Mouse (Mus musculus): ENCODE measurements around the gene Camta1. TPM values are rescaled to one million over a fixed set of nuclear protein-coding genes. Genes with fewer than 3 reads are reported as not detected.
A peak's percentile ranks its signal among the peaks of the same experiment; 100 is the strongest.

The Camta1 gene
- polyA plus RNA-seq, 1 experiment from 2014 or later: 150 TPM

DNA sequence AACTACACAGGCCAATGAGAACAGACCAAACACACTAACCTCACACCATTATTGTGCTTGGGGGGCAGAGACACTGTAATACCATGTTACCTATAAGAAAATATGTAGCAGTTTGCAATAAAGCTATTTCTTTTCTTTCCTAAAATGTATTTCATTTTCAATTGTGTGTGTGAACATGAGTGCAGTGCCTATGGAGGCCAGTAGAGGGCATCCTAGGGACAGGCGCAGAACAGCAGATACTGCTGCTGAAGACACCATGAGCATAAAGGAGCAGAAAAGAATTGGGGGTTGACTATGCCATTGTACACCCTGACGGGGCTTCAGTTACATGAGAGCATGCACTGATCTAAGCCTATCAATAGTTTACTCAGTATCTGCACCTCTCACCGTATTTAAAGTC is 380.7 kb downstream of the Camta1 start:
- WGBS: 95% methylated on average over 3 of the region's 3 CpGs
- Histone ChIP-seq H3K9ac (ENCODE audit: low read length) (no peak overlapping the region), H3K4me3 (ENCODE audit: low read depth, low read length) (no peak overlapping the region), H3K27me3 (ENCODE audit: control insufficient read depth, insufficient read depth, low read length) (no peaks in the 10 kb centered on the region), H3K36me3 (ENCODE audit: control insufficient read depth, insufficient read depth, low read length) (no peaks in the 10 kb centered on the region), H3K4me1 (ENCODE audit: control insufficient read depth, insufficient read depth, low read length) (peaks cover 1% of the 10 kb centered on the region), H3K27ac (ENCODE audit: low read depth, low read length) (no peak overlapping the region), H3K9me3 (ENCODE audit: control insufficient read depth, low read length) (no peaks in the 10 kb centered on the region), H3K4me2 (no peak overlapping the region)
- no peak for DNase-seq (ENCODE audit: low spot score, missing footprints)
- ATAC-seq (ENCODE audit: low FRiP score): no peak

DNA sequence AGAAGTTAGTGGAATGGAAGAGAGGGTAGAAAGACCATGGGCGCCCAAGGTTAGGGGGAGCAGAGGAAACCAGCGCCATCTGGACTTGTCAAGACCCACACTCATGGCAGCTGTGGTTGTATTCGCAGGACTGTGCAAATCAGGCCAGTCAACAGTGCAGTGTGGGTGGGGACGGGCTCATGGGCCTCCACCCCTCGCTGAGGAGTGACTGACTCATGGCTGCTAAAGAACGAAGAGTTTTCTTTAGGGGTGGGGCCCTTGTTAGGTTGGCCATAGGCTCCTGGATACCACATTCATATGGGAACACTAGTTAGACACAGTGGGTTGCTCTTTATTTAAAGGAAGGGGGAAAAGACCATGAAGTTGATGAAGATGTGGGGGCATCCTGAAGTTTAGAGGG is 383.7 kb downstream of the Camta1 start:
- Histone ChIP-seq H3K4me3 (ENCODE audit: low read depth, low read length) (no peak overlapping the region), H3K27me3 (ENCODE audit: control insufficient read depth, insufficient read depth, low read length) (no peaks in the 10 kb centered on the region), H3K9ac (ENCODE audit: low read length) (no peak overlapping the region), H3K9me3 (ENCODE audit: control insufficient read depth, low read length) (no peaks in the 10 kb centered on the region), H3K4me2 (no peak overlapping the region), H3K27ac (ENCODE audit: low read depth, low read length) (no peak overlapping the region), H3K4me1 (ENCODE audit: control insufficient read depth, insufficient read depth, low read length) (no peaks in the 10 kb centered on the region), H3K36me3 (ENCODE audit: control insufficient read depth, insufficient read depth, low read length) (no peaks in the 10 kb centered on the region)
- DNase-seq (ENCODE audit: low spot score, missing footprints) (no peak), ATAC-seq (ENCODE audit: low FRiP score) (no peak)
- 84% methylated on average over 6 of the region's 6 CpGs for WGBS

DNA sequence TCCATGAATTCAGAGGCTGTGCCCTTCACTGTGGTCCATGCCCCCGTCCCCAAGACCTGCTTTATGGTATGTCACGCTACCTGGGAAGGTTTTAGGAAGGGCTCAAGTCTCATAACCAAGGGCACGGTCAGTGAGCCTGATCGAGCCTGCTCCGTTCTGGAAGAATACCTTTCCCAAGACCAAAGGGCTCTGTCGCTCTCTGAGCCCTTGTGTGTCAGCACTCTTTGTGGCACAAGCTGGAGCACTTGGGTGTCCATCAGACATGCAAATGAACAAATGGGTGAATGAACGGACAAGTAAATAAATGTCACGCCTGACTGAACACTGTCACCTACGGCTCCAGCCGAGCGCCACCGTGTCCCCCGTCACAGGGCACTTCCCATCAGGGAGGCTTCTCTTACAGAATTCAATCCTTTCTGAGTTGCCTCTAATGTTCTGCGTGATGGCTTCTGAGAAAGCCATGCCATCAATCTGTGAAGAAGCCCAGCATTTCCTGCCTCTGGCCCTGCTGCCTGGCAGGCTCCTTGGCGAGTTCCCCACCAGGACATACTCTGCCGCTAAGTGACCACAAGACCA is 386.7 kb downstream of the Camta1 start:
- H3K27ac ChIP-seq (ENCODE audit: low read depth, low read length): no peak overlapping the region
- no peak for ATAC-seq (ENCODE audit: low FRiP score)
- WGBS: 56% methylated on average over 16 of the region's 16 CpGs

DNA sequence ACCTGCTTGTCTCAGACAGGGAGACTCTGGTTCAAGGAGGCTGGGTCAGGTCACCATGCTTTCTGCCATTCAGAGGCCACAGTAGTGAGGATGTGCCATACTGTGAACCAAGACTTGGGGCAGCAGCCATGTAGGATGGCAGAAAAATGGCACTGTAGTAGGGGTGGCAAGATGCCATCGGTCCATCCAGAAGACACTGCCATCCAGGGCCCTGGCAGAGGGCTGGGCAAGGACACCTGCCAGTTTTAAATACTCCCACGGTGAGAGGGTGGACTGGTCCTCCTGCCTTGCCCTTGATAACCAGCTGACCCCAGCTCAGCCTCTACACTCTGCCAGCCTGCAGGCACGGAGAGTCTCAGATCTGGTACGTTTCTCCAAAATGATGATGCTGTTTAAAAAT is 389.8 kb downstream of the Camta1 start:
- Histone ChIP-seq H3K27me3 (ENCODE audit: control insufficient read depth, insufficient read depth, low read length) (no peaks in the 10 kb centered on the region), H3K27ac (ENCODE audit: low read depth, low read length) (no peak overlapping the region), H3K36me3 (ENCODE audit: control insufficient read depth, insufficient read depth, low read length) (no peaks in the 10 kb centered on the region), H3K9me3 (ENCODE audit: control insufficient read depth, low read length) (no peaks in the 10 kb centered on the region), H3K9ac (ENCODE audit: low read length) (no peak overlapping the region), H3K4me1 (ENCODE audit: control insufficient read depth, insufficient read depth, low read length) (no peaks in the 10 kb centered on the region), H3K4me3 (ENCODE audit: low read depth, low read length) (no peak overlapping the region), H3K4me2 (no peak overlapping the region)
- WGBS: 83% methylated on average over 4 of the region's 4 CpGs
- DNase-seq (ENCODE audit: low spot score, missing footprints) (no peak), ATAC-seq (ENCODE audit: low FRiP score) (no peak)

More for the DNA sequence above, 386.7 kb downstream of the Camta1 start:
- Histone ChIP-seq H3K9me3 (ENCODE audit: control insufficient read depth, low read length) (no peaks in the 10 kb centered on the region), H3K4me2 (no peak overlapping the region), H3K4me3 (ENCODE audit: low read depth, low read length) (no peak overlapping the region), H3K36me3 (ENCODE audit: control insufficient read depth, insufficient read depth, low read length) (no peaks in the 10 kb centered on the region), H3K4me1 (ENCODE audit: control insufficient read depth, insufficient read depth, low read length) (no peaks in the 10 kb centered on the region), H3K27me3 (ENCODE audit: control insufficient read depth, insufficient read depth, low read length) (no peaks in the 10 kb centered on the region), H3K9ac (ENCODE audit: low read length) (no peak overlapping the region)
- DNase-seq (ENCODE audit: low spot score, missing footprints): peak; percentile 80

DNA sequence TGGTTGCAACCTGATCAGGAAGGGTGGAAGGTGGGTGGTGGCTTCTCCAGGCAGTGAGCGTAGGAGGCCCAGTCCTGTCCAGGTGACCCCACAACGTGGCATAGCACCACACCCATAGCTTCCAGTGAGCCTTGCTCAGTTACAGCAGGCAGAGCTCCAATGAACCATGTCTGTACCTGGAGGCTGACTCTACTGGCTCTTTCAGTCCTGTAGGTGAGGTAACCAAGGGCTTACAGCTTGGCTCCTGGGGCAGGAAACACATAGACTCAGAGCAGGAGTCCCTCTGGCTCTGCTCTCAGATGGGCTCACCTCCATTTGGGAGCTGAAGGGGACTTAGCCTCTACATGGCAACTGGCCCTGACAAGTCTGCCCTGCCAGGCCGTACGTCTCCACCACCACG is 393.3 kb downstream of the Camta1 start:
- Histone ChIP-seq H3K4me2 (no peak overlapping the region), H3K4me3 (ENCODE audit: low read depth, low read length) (no peak overlapping the region), H3K9me3 (ENCODE audit: control insufficient read depth, low read length) (no peaks in the 10 kb centered on the region), H3K27me3 (ENCODE audit: control insufficient read depth, insufficient read depth, low read length) (no peaks in the 10 kb centered on the region), H3K27ac (ENCODE audit: low read depth, low read length) (no peak overlapping the region), H3K4me1 (ENCODE audit: control insufficient read depth, insufficient read depth, low read length) (no peaks in the 10 kb centered on the region), H3K9ac (ENCODE audit: low read length) (no peak overlapping the region), H3K36me3 (ENCODE audit: control insufficient read depth, insufficient read depth, low read length) (no peaks in the 10 kb centered on the region)
- 90% methylated on average over 5 of the region's 5 CpGs for WGBS
- DNase-seq (ENCODE audit: low spot score, missing footprints) (peak; percentile 76), ATAC-seq (ENCODE audit: low FRiP score) (no peak)

DNA sequence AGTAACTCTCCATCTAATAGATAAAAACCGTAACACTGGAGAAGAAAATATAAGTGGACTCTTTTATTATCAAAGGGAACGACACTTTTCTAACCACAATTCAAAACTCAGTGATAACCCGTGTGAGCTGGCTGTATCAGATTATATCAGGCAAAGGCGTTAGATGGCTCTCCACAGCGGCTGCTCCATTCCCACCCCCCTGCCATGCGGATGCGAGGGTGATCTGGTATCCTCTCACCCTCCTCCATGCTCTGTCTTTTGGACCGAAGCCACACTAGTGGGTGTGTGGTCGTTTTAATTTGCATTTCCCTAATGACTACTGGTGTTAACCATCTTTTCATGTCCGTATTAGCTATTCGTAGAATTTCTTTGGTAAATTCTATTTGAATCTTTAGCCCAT is 403.0 kb downstream of the Camta1 start:
- WGBS: 81% methylated on average over 11 of the region's 11 CpGs
- no peaks in the 10 kb centered on the region for H3K4me1 ChIP-seq (ENCODE audit: control insufficient read depth, insufficient read depth, low read length)
- H3K36me3 ChIP-seq (ENCODE audit: control insufficient read depth, insufficient read depth, low read length): no peaks in the 10 kb centered on the region
- H3K4me3 ChIP-seq (ENCODE audit: low read depth, low read length): no peak overlapping the region
- no peak overlapping the region for H3K4me2 ChIP-seq
- no peaks in the 10 kb centered on the region for H3K9me3 ChIP-seq (ENCODE audit: control insufficient read depth, low read length)
- ATAC-seq (ENCODE audit: low FRiP score) (no peak), DNase-seq (ENCODE audit: low spot score, missing footprints) (peak; percentile 67)
- H3K9ac ChIP-seq (ENCODE audit: low read length): no peak overlapping the region
- H3K27ac ChIP-seq (ENCODE audit: low read depth, low read length): no peak overlapping the region
- no peaks in the 10 kb centered on the region for H3K27me3 ChIP-seq (ENCODE audit: control insufficient read depth, insufficient read depth, low read length)

DNA sequence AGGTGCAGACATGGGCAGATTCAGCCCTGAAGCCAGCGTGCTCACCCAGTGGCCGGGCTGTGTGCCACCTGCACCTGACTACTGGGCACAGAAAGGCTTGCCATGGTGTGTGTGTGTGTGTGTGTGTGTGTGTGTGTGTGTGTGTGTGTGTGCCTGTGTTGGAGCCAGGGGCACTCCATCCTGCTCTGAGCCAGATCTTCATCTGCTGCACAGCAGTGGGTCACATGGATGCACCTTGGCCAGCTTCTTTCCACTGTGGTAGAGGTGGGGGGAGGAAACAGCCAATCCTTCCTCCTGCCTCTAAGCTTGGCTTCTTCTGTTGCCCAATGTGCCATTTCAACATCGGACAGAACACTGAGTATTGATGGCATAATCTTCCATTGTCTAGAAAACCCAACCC is 407.1 kb downstream of the Camta1 start:
- H3K4me3 ChIP-seq (ENCODE audit: low read depth, low read length): no peak overlapping the region
- H3K4me2 ChIP-seq: no peak overlapping the region
- H3K9ac ChIP-seq (ENCODE audit: low read length): no peak overlapping the region
- no peak overlapping the region for H3K27ac ChIP-seq (ENCODE audit: low read depth, low read length)
- peaks cover 6% of the 10 kb centered on the region for H3K4me1 ChIP-seq (ENCODE audit: control insufficient read depth, insufficient read depth, low read length)
- DNase-seq (ENCODE audit: low spot score, missing footprints): no peak
- no peaks in the 10 kb centered on the region for H3K9me3 ChIP-seq (ENCODE audit: control insufficient read depth, low read length)
- H3K27me3 ChIP-seq (ENCODE audit: control insufficient read depth, insufficient read depth, low read length): no peaks in the 10 kb centered on the region
- H3K36me3 ChIP-seq (ENCODE audit: control insufficient read depth, insufficient read depth, low read length): no peaks in the 10 kb centered on the region
- WGBS: 80% methylated on average over 3 of the region's 3 CpGs
- no peak for ATAC-seq (ENCODE audit: low FRiP score)

DNA sequence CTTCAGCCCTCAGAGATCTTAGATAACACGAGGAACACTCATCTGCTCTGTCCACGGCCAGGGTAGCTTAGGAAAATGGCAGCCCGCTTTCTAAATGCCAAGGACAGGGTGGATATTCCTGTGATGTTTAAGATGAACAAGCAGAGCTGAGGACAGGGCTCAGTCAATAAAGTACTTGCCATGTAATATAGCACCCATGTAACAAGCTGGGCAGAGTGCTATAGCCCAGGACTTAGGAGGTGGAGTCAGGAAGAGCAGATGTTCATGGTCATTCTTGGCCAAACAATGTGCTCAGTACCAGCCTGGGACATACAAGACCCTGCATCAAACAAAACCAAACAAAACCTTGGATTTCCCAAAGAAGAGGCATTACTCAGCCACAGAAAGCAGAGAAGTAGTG is 407.6 kb downstream of the Camta1 start:
- no peaks in the 10 kb centered on the region for H3K36me3 ChIP-seq (ENCODE audit: control insufficient read depth, insufficient read depth, low read length)
- H3K4me1 ChIP-seq (ENCODE audit: control insufficient read depth, insufficient read depth, low read length): peaks cover 9% of the 10 kb centered on the region
- no peaks in the 10 kb centered on the region for H3K9me3 ChIP-seq (ENCODE audit: control insufficient read depth, low read length)
- ATAC-seq (ENCODE audit: low FRiP score) (no peak), DNase-seq (ENCODE audit: low spot score, missing footprints) (peak; percentile 61)
- H3K27me3 ChIP-seq (ENCODE audit: control insufficient read depth, insufficient read depth, low read length): no peaks in the 10 kb centered on the region
- no peak overlapping the region for H3K9ac ChIP-seq (ENCODE audit: low read length)
- whole genome bisulfite sequencing: 82% methylated on average over 3 of the region's 3 CpGs
- no peak overlapping the region for H3K27ac ChIP-seq (ENCODE audit: low read depth, low read length)
- H3K4me3 ChIP-seq (ENCODE audit: low read depth, low read length): no peak overlapping the region
- H3K4me2 ChIP-seq: no peak overlapping the region

DNA sequence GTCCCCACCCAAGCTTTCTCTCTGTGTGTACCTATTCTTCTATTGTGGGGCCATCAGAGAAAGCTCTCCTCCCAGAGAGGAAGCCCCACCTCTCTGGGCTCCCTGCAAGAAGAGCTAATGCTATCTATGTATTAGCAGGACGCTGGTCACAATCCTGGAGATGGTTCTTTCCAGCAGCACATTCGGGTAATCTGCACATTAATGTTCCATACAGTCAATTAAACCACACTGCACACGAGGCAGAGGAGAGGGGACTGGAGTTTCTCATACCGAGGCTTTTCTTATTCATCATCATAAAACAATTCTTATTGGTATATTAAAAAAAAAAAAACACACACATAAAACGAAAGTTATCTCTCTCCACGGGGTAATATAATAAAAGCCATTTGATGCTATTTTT is 409.8 kb downstream of the Camta1 start:
- H3K27ac ChIP-seq (ENCODE audit: low read depth, low read length): no peak overlapping the region
- H3K27me3 ChIP-seq (ENCODE audit: control insufficient read depth, insufficient read depth, low read length): no peaks in the 10 kb centered on the region
- no peaks in the 10 kb centered on the region for H3K36me3 ChIP-seq (ENCODE audit: control insufficient read depth, insufficient read depth, low read length)
- no peak overlapping the region for H3K9ac ChIP-seq (ENCODE audit: low read length)
- no peaks in the 10 kb centered on the region for H3K9me3 ChIP-seq (ENCODE audit: control insufficient read depth, low read length)
- DNase-seq (ENCODE audit: low spot score, missing footprints) (no peak), ATAC-seq (ENCODE audit: low FRiP score) (no peak)
- peaks cover 9% of the 10 kb centered on the region for H3K4me1 ChIP-seq (ENCODE audit: control insufficient read depth, insufficient read depth, low read length)
- 81% methylated on average over 6 of the region's 6 CpGs for WGBS
- no peak overlapping the region for H3K4me3 ChIP-seq (ENCODE audit: low read depth, low read length)
- H3K4me2 ChIP-seq: no peak overlapping the region
